Comparison of ENCODE assay signal across 8 mouse cellular contexts in the genomic region with DNA sequence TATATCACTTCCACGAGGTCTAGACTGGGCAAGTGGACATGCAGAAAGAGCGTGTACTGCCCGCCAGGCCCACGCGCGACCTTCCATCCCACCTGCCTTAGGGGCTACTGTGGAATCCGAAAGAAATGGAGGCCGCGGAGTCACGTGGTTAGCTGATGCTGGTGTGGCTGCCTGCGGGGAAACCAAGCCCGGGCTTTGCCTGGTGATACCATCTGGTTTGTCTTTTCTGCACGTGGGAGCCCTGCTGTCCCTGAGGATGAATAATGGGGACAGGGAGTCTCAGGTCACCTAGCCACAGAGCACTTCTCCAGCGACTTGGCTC.
A peak's percentile ranks its signal among the peaks of the same experiment; 100 is the strongest.
DNase-seq lines count a peak whose midpoint lies in the region; ATAC-seq and TF ChIP-seq lines count a peak whose summit lies in the region.

No protein-coding gene starts in this region.

- peak overlapping the region; percentile 59 for H3K4me3 ChIP-seq in heart, embryonic 13.5 days
- H3K4me3 ChIP-seq in E14TG2a.4 (replicated peaks; ENCODE audit: low read length) = peak overlapping the region; percentile 68
- H3K4me3 ChIP-seq in forebrain, embryonic 12.5 days (replicated peaks) = 0 out of 2 replicates have a peak overlapping the region, but pooled peaks have one; percentile 39
- H3K4me3 ChIP-seq in liver, embryonic 12.5 days = no peak overlapping the region

- peak overlapping the region; percentile 60 for H3K9ac ChIP-seq in heart, embryonic 13.5 days
- H3K9ac ChIP-seq in forebrain, embryonic 12.5 days = no peak overlapping the region; the same call in 1 of the 2 replicates
- H3K9ac ChIP-seq in liver, embryonic 12.5 days = no peak overlapping the region

- 17% methylated on average over 14 of the region's 14 CpGs for WGBS in heart, embryonic 13.5 days
- WGBS in forebrain, embryonic 12.5 days = 21% methylated on average over 14 of the region's 14 CpGs
- 17% methylated on average over 14 of the region's 14 CpGs for WGBS in liver, embryonic 12.5 days (ENCODE audit: insufficient replicate concordance)

- H3K4me2 ChIP-seq in heart, embryonic 13.5 days = peak overlapping the region; percentile 95
- peak overlapping the region; percentile 62 for H3K4me2 ChIP-seq in forebrain, embryonic 12.5 days
- peak overlapping the region; percentile 69 for H3K4me2 ChIP-seq in liver, embryonic 12.5 days

- H3K27ac ChIP-seq in heart, embryonic 13.5 days (replicated peaks) = no peak overlapping the region
- 0 out of 2 replicates have a peak overlapping the region, but pooled peaks have one; percentile 54 for H3K27ac ChIP-seq in forebrain, embryonic 12.5 days
- H3K27ac ChIP-seq in liver, embryonic 12.5 days = no peak overlapping the region

- peaks cover 36% of the 10 kb centered on the region for H3K27me3 ChIP-seq in heart, embryonic 13.5 days (replicated peaks)
- peaks cover 8% of the 10 kb centered on the region for H3K27me3 ChIP-seq in E14TG2a.4 (ENCODE audit: insufficient read depth, low read length)
- H3K27me3 ChIP-seq in forebrain, embryonic 12.5 days = peaks cover 37% of the 10 kb centered on the region
- H3K27me3 ChIP-seq in liver, embryonic 12.5 days (replicated peaks) = peaks cover 79% of the 10 kb centered on the region

- TF ChIP-seq CTCF in E14TG2a.4 (conservative IDR thresholded peaks at IDR 0.05; ENCODE audit: low read length) = no peak

- intact Hi-C loops in heart, postnatal 25 days (cut with DNase I) = loop anchor here (2.0 to 5.0 kb wide), 5 partner anchors 62 to 406 kb away; no protein-coding TSS in a partner anchor

- no peaks in the 10 kb centered on the region for H3K9me3 ChIP-seq in heart, embryonic 13.5 days
- H3K9me3 ChIP-seq in E14TG2a.4 (ENCODE audit: low read length) = no peaks in the 10 kb centered on the region
- H3K9me3 ChIP-seq in forebrain, embryonic 12.5 days = no peaks in the 10 kb centered on the region
- no peaks in the 10 kb centered on the region for H3K9me3 ChIP-seq in liver, embryonic 12.5 days (replicated peaks)

- ATAC-seq in heart, embryonic 13.5 days (ENCODE audit: extremely low read depth, insufficient number of reproducible peaks, low FRiP score, low TSS enrichment) = no peak
- ATAC-seq in forebrain, embryonic 12.5 days (ENCODE audit: low FRiP score) = peak; percentile 18; the same call in 1 of the 2 replicates
- 0 out of 2 replicates have a peak, but pooled peaks have one; percentile 19 for ATAC-seq in liver, embryonic 12.5 days

- no peak for DNase-seq in heart, postnatal 25 days (ENCODE audit: low spot score)
- no peak for DNase-seq in retina, embryonic 14.5 days (ENCODE audit: low spot score)
- DNase-seq in T-cell, adult 2 months (ENCODE audit: low spot score) = no peak
- no peak for DNase-seq in MN1 (ENCODE audit: low spot score)

- H3K4me1 ChIP-seq in heart, embryonic 13.5 days = peaks cover 29% of the 10 kb centered on the region
- H3K4me1 ChIP-seq in E14TG2a.4 (replicated peaks; ENCODE audit: low read depth, low read length) = peaks cover 68% of the 10 kb centered on the region
- peaks cover 34% of the 10 kb centered on the region for H3K4me1 ChIP-seq in forebrain, embryonic 12.5 days
- H3K4me1 ChIP-seq in liver, embryonic 12.5 days = peaks cover 16% of the 10 kb centered on the region

- no peaks in the 10 kb centered on the region for H3K36me3 ChIP-seq in heart, embryonic 13.5 days
- no peaks in the 10 kb centered on the region for H3K36me3 ChIP-seq in E14TG2a.4 (ENCODE audit: insufficient read depth, low read length)
- H3K36me3 ChIP-seq in forebrain, embryonic 12.5 days (replicated peaks) = no peaks in the 10 kb centered on the region
- H3K36me3 ChIP-seq in liver, embryonic 12.5 days = no peaks in the 10 kb centered on the region
